In genomic region chr10:76455289-76455688, GRCm38 (mm10) we compare ENCODE assay signal across 8 mouse cellular contexts. TPM values are rescaled to one million over a fixed set of nuclear protein-coding genes. Genes with fewer than 3 reads are reported as not detected.
DNase-seq lines count a peak whose midpoint lies in the region; ATAC-seq and TF ChIP-seq lines count a peak whose summit lies in the region.

No protein-coding gene starts in this region.

- peak; percentile 69 for DNase-seq in CD4-positive, CD25-positive, alpha-beta regulatory T cell, adult 2 months (ENCODE audit: low read depth, low spot score)
- DNase-seq in midbrain, embryonic 10.5 days (ENCODE audit: low spot score), result peak; percentile 38
- DNase-seq in hindbrain, postnatal 0 days (ENCODE audit: low spot score), result peak; percentile 74
- DNase-seq in limb, embryonic 14.5 days (ENCODE audit: low spot score), result peak; percentile 54
- peak; percentile 80 for DNase-seq in retina, embryonic 14.5 days (ENCODE audit: low spot score)

- no peak overlapping the region for H3K27ac ChIP-seq in midbrain, embryonic 10.5 days (replicated peaks)
- H3K27ac ChIP-seq in midbrain, embryonic 15.5 days, result no peak overlapping the region
- no peak overlapping the region for H3K27ac ChIP-seq in hindbrain, postnatal 0 days
- H3K27ac ChIP-seq in limb, embryonic 14.5 days (replicated peaks; ENCODE audit: low read depth, low read length), result no peak overlapping the region

- H3K4me1 ChIP-seq in midbrain, embryonic 10.5 days, result no peaks in the 10 kb centered on the region
- no peaks in the 10 kb centered on the region for H3K4me1 ChIP-seq in midbrain, embryonic 15.5 days
- no peaks in the 10 kb centered on the region for H3K4me1 ChIP-seq in hindbrain, postnatal 0 days (ENCODE audit: insufficient read depth, low read length)
- no peaks in the 10 kb centered on the region for H3K4me1 ChIP-seq in limb, embryonic 14.5 days (ENCODE audit: control insufficient read depth, insufficient read depth, low read length)

- no peak overlapping the region for H3K4me2 ChIP-seq in midbrain, embryonic 15.5 days
- no peak overlapping the region for H3K4me2 ChIP-seq in hindbrain, postnatal 0 days (ENCODE audit: low read depth, low read length)
- no peak overlapping the region for H3K4me2 ChIP-seq in limb, embryonic 14.5 days (replicated peaks; ENCODE audit: low read depth, low read length, severe bottlenecking)

- no peak for ATAC-seq in CD4-positive, CD25-positive, alpha-beta regulatory T cell, adult 4 months
- no peak for ATAC-seq in midbrain, embryonic 15.5 days (replicated peaks)
- peak; percentile 93 for ATAC-seq in common myeloid progenitor, adult 5-6 weeks (replicated peaks; ENCODE audit: low read depth, poor library complexity, severe bottlenecking)
- ATAC-seq in hindbrain, postnatal 0 days, result no peak
- ATAC-seq in limb, embryonic 14.5 days (ENCODE audit: low FRiP score, low read depth), result no peak

- H3K36me3 ChIP-seq in midbrain, embryonic 10.5 days, result peaks cover 5% of the 10 kb centered on the region
- no peaks in the 10 kb centered on the region for H3K36me3 ChIP-seq in midbrain, embryonic 15.5 days (replicated peaks)
- no peaks in the 10 kb centered on the region for H3K36me3 ChIP-seq in hindbrain, postnatal 0 days (ENCODE audit: insufficient read depth, low read length)
- no peaks in the 10 kb centered on the region for H3K36me3 ChIP-seq in limb, embryonic 14.5 days (ENCODE audit: control insufficient read depth, insufficient read depth, low read length)

- no peak overlapping the region for H3K9ac ChIP-seq in midbrain, embryonic 15.5 days
- H3K9ac ChIP-seq in hindbrain, postnatal 0 days (replicated peaks; ENCODE audit: low read length), result no peak overlapping the region
- H3K9ac ChIP-seq in limb, embryonic 14.5 days (ENCODE audit: low read depth, low read length, severe bottlenecking), result no peak overlapping the region

- no peak overlapping the region for H3K4me3 ChIP-seq in midbrain, embryonic 10.5 days
- H3K4me3 ChIP-seq in midbrain, embryonic 15.5 days, result no peak overlapping the region
- no peak overlapping the region for H3K4me3 ChIP-seq in hindbrain, postnatal 0 days (ENCODE audit: low read length)
- H3K4me3 ChIP-seq in limb, embryonic 14.5 days (replicated peaks; ENCODE audit: low read length), result no peak overlapping the region

- peaks cover 23% of the 10 kb centered on the region for H3K9me3 ChIP-seq in midbrain, embryonic 10.5 days (replicated peaks)
- H3K9me3 ChIP-seq in midbrain, embryonic 15.5 days, result no peaks in the 10 kb centered on the region
- H3K9me3 ChIP-seq in hindbrain, postnatal 0 days (ENCODE audit: low read length), result no peaks in the 10 kb centered on the region
- no peaks in the 10 kb centered on the region for H3K9me3 ChIP-seq in limb, embryonic 14.5 days (ENCODE audit: control insufficient read depth, low read length)

- H3K27me3 ChIP-seq in midbrain, embryonic 10.5 days (ENCODE audit: low read depth, poor library complexity, severe bottlenecking), result no peaks in the 10 kb centered on the region
- no peaks in the 10 kb centered on the region for H3K27me3 ChIP-seq in midbrain, embryonic 15.5 days (replicated peaks)
- no peaks in the 10 kb centered on the region for H3K27me3 ChIP-seq in hindbrain, postnatal 0 days (ENCODE audit: insufficient read depth, low read length)
- H3K27me3 ChIP-seq in limb, embryonic 14.5 days (ENCODE audit: control insufficient read depth, insufficient read depth, low read length), result no peaks in the 10 kb centered on the region

- no peak for TF ChIP-seq POLR2A in limb, embryonic 14.5 days (IDR thresholded peaks at IDR 0.05; ENCODE audit: borderline replicate concordance, extremely low read depth, insufficient read depth, insufficient read length)

- peak; percentile 82 for TF ChIP-seq CTCF in hindbrain, postnatal 0 days (IDR thresholded peaks at IDR 0.05; ENCODE audit: low read depth)

- WGBS in midbrain, embryonic 10.5 days, result 62% methylated on average over 5 of the region's 5 CpGs
- 46% methylated on average over 5 of the region's 5 CpGs for WGBS in midbrain, embryonic 15.5 days
- WGBS in hindbrain, postnatal 0 days, result 49% methylated on average over 5 of the region's 5 CpGs
- WGBS in limb, embryonic 14.5 days, result 59% methylated on average over 4 of the region's 5 CpGs

RNA-seq across cellular contexts. Expression of gene 2610028H24Rik, which starts 6.4 kb away (rescaled TPM):
- polyA plus RNA-seq in CD4-positive, CD25-positive, alpha-beta regulatory T cell, adult 4 months (2017; shearing (Covaris generic)), result under 1 TPM in 1 of 2 experiments, not detected in 1; 0.24 TPM
- not detected in 2 replicates for polyA plus RNA-seq in midbrain, embryonic 10.5 days (2016; fragmentation: Nextera tagmentation; extraction: Ambion mirVana)
- polyA plus RNA-seq in midbrain, embryonic 15.5 days (2015; fragmentation: Nextera tagmentation; extraction: Ambion mirVana), result not detected in 2 replicates
- not detected in 2 replicates for total RNA-seq in common myeloid progenitor, adult 5-6 weeks (2017)
- total RNA-seq in hindbrain, postnatal 0 days (2014; rRNA removed), result not detected in 2 replicates
- polyA plus RNA-seq in hindbrain, postnatal 0 days (2015; fragmentation: Nextera tagmentation; extraction: Ambion mirVana), result not detected in 2 replicates
- polyA plus RNA-seq in limb, embryonic 14.5 days (2012; rRNA removed), result not detected in 2 replicates
- not detected in 2 replicates for polyA plus RNA-seq in limb, embryonic 14.5 days (2014; fragmentation: Nextera tagmentation; extraction: Ambion mirVana)

RNA-seq across cellular contexts. Expression of gene Pcnt, which starts 12.7 kb away (rescaled TPM):
- 10 to 100 TPM in 1 of 2 experiments, 1 to 10 TPM in 1; 8.6 to 11.8 TPM for polyA plus RNA-seq in CD4-positive, CD25-positive, alpha-beta regulatory T cell, adult 4 months (2017; shearing (Covaris generic))
- 19.7 and 21.2 TPM in 2 replicates for polyA plus RNA-seq in midbrain, embryonic 10.5 days (2016; fragmentation: Nextera tagmentation; extraction: Ambion mirVana)
- polyA plus RNA-seq in midbrain, embryonic 15.5 days (2015; fragmentation: Nextera tagmentation; extraction: Ambion mirVana), result 8.0 and 8.8 TPM in 2 replicates
- total RNA-seq in common myeloid progenitor, adult 5-6 weeks (2017), result 70.6 and 77.7 TPM in 2 replicates
- 9.7 and 10.1 TPM in 2 replicates for total RNA-seq in hindbrain, postnatal 0 days (2014; rRNA removed)
- polyA plus RNA-seq in hindbrain, postnatal 0 days (2015; fragmentation: Nextera tagmentation; extraction: Ambion mirVana), result 4.8 and 5.4 TPM in 2 replicates
- polyA plus RNA-seq in limb, embryonic 14.5 days (2012; rRNA removed), result 27.9 and 32.8 TPM in 2 replicates
- 17.2 and 17.3 TPM in 2 replicates for polyA plus RNA-seq in limb, embryonic 14.5 days (2014; fragmentation: Nextera tagmentation; extraction: Ambion mirVana)

RNA-seq across cellular contexts. Expression of gene Mcm3ap, which starts 13.4 kb away (rescaled TPM):
- 10 to 100 TPM; 47.6 to 56.5 TPM for polyA plus RNA-seq in CD4-positive, CD25-positive, alpha-beta regulatory T cell, adult 4 months (2017; shearing (Covaris generic))
- 70.1 and 80.0 TPM in 2 replicates for polyA plus RNA-seq in midbrain, embryonic 10.5 days (2016; fragmentation: Nextera tagmentation; extraction: Ambion mirVana)
- 58.9 and 71.7 TPM in 2 replicates for polyA plus RNA-seq in midbrain, embryonic 15.5 days (2015; fragmentation: Nextera tagmentation; extraction: Ambion mirVana)
- 95.8 and 110 TPM in 2 replicates for total RNA-seq in common myeloid progenitor, adult 5-6 weeks (2017)
- 28.8 and 29.1 TPM in 2 replicates for total RNA-seq in hindbrain, postnatal 0 days (2014; rRNA removed)
- 49.0 and 55.7 TPM in 2 replicates for polyA plus RNA-seq in hindbrain, postnatal 0 days (2015; fragmentation: Nextera tagmentation; extraction: Ambion mirVana)
- 45.6 and 46.4 TPM in 2 replicates for polyA plus RNA-seq in limb, embryonic 14.5 days (2012; rRNA removed)
- polyA plus RNA-seq in limb, embryonic 14.5 days (2014; fragmentation: Nextera tagmentation; extraction: Ambion mirVana), result 65.8 and 75.2 TPM in 2 replicates

RNA-seq across cellular contexts. Expression of gene Ybey, which starts 13.6 kb away (rescaled TPM):
- 1 to 10 TPM; 3.2 to 4.1 TPM for polyA plus RNA-seq in CD4-positive, CD25-positive, alpha-beta regulatory T cell, adult 4 months (2017; shearing (Covaris generic))
- polyA plus RNA-seq in midbrain, embryonic 10.5 days (2016; fragmentation: Nextera tagmentation; extraction: Ambion mirVana), result 10.1 and 11.1 TPM in 2 replicates
- polyA plus RNA-seq in midbrain, embryonic 15.5 days (2015; fragmentation: Nextera tagmentation; extraction: Ambion mirVana), result 7.3 TPM in 2 replicates
- 5.3 and 8.8 TPM in 2 replicates for total RNA-seq in common myeloid progenitor, adult 5-6 weeks (2017)
- 4.6 and 4.7 TPM in 2 replicates for total RNA-seq in hindbrain, postnatal 0 days (2014; rRNA removed)
- 4.1 and 4.2 TPM in 2 replicates for polyA plus RNA-seq in hindbrain, postnatal 0 days (2015; fragmentation: Nextera tagmentation; extraction: Ambion mirVana)
- 3.2 and 3.5 TPM in 2 replicates for polyA plus RNA-seq in limb, embryonic 14.5 days (2012; rRNA removed)
- polyA plus RNA-seq in limb, embryonic 14.5 days (2014; fragmentation: Nextera tagmentation; extraction: Ambion mirVana), result 4.3 TPM in 2 replicates

RNA-seq across cellular contexts. Expression of gene AC141477.1, which starts 15.0 kb away (rescaled TPM):
- polyA plus RNA-seq in CD4-positive, CD25-positive, alpha-beta regulatory T cell, adult 4 months (2017; shearing (Covaris generic)), result 1 to 10 TPM in 1 of 2 experiments, not detected in 1; 4.9 TPM
- not detected in 2 replicates for polyA plus RNA-seq in midbrain, embryonic 10.5 days (2016; fragmentation: Nextera tagmentation; extraction: Ambion mirVana)
- polyA plus RNA-seq in midbrain, embryonic 15.5 days (2015; fragmentation: Nextera tagmentation; extraction: Ambion mirVana), result not detected in 2 replicates
- 9.6 TPM in 1 of 2 replicates, not detected in the other for total RNA-seq in common myeloid progenitor, adult 5-6 weeks (2017)
- total RNA-seq in hindbrain, postnatal 0 days (2014; rRNA removed), result not detected in 2 replicates
- polyA plus RNA-seq in hindbrain, postnatal 0 days (2015; fragmentation: Nextera tagmentation; extraction: Ambion mirVana), result not detected in 2 replicates
- polyA plus RNA-seq in limb, embryonic 14.5 days (2012; rRNA removed), result not detected in 2 replicates
- polyA plus RNA-seq in limb, embryonic 14.5 days (2014; fragmentation: Nextera tagmentation; extraction: Ambion mirVana), result not detected in 2 replicates
